ENCODE assay signal across 8 mouse cellular contexts in genomic region chr4:155189711-155190139, GRCm38 (mm10). TPM values are rescaled to one million over a fixed set of nuclear protein-coding genes. Genes with fewer than 3 reads are reported as not detected.
DNase-seq lines count a peak whose midpoint lies in the region; ATAC-seq and TF ChIP-seq lines count a peak whose summit lies in the region.

No protein-coding gene starts in this region.

- TF ChIP-seq POLR2A in lung, adult 2 months (IDR thresholded peaks at IDR 0.05; ENCODE audit: borderline replicate concordance, extremely low read depth, low read depth, low read length): no peak

- ATAC-seq in heart, embryonic 16.5 days (replicated peaks; ENCODE audit: extremely low read depth, insufficient read depth, low FRiP score): peak; percentile 35; the same call in 1 of the 2 replicates

- 0 out of 2 replicates have a peak overlapping the region, but pooled peaks have one; percentile 4 for H3K4me2 ChIP-seq in heart, embryonic 16.5 days (ENCODE audit: low read depth, low read length)

- H3K4me3 ChIP-seq in heart, embryonic 16.5 days (ENCODE audit: low read length): no peak overlapping the region
- H3K4me3 ChIP-seq in lung, adult 2 months (replicated peaks; ENCODE audit: extremely low read depth, low read depth, low read length): no peak overlapping the region

- WGBS in heart, embryonic 16.5 days: 19% methylated on average over 4 of the region's 4 CpGs
- WGBS in lung, adult 2 months: 12% methylated on average over 4 of the region's 4 CpGs

- H3K36me3 ChIP-seq in heart, embryonic 16.5 days (ENCODE audit: control insufficient read depth, insufficient read depth): no peaks in the 10 kb centered on the region

- H3K4me1 ChIP-seq in heart, embryonic 16.5 days (ENCODE audit: control insufficient read depth, insufficient read depth, low read length): peaks cover 70% of the 10 kb centered on the region
- H3K4me1 ChIP-seq in lung, adult 2 months (ENCODE audit: control insufficient read depth, insufficient read depth, low read length): peaks cover 75% of the 10 kb centered on the region

- H3K27me3 ChIP-seq in heart, embryonic 16.5 days (ENCODE audit: control insufficient read depth, insufficient read depth, low read length): no peaks in the 10 kb centered on the region

- H3K27ac ChIP-seq in heart, embryonic 16.5 days (ENCODE audit: low read length): 0 out of 2 replicates have a peak overlapping the region, but pooled peaks have one; percentile 11

- H3K9ac ChIP-seq in heart, embryonic 16.5 days (ENCODE audit: low read length): peak overlapping the region; percentile 3; the same call in 1 of the 2 replicates

- intact Hi-C loops in left cerebral cortex, postnatal 36 days (cut with DNase I): no loop called here
- intact Hi-C loops in left cerebral cortex, postnatal 14 days (cut with DNase I): no loop called here

- TF ChIP-seq CTCF in lung, adult 2 months (IDR thresholded peaks at IDR 0.05; ENCODE audit: insufficient read depth, low read length): peak; percentile 67

- peak; percentile 56 for DNase-seq in adrenal gland, postnatal 10 days
- DNase-seq in adrenal gland, postnatal 4 days (ENCODE audit: low spot score in 2 of 2): no peak
- peak; percentile 70 for DNase-seq in MN1 (ENCODE audit: low spot score)
- DNase-seq in lung, adult 2 months: no peak
- DNase-seq in adipocyte (ENCODE audit: low spot score): no peak
- no peak for DNase-seq in left cerebral cortex, postnatal 36 days (ENCODE audit: low spot score in 2 of 2)
- DNase-seq in left cerebral cortex, postnatal 14 days (ENCODE audit: low spot score in 2 of 2): no peak

- H3K9me3 ChIP-seq in heart, embryonic 16.5 days (replicated peaks; ENCODE audit: control insufficient read depth, low read length): no peaks in the 10 kb centered on the region

RNA-seq across cellular contexts. Expression of gene Ski, which starts 32.7 kb away (rescaled TPM):
- 10 to 100 TPM; 65.3 to 80.4 TPM for total RNA-seq in adrenal gland, postnatal 10 days (2021)
- total RNA-seq in adrenal gland, postnatal 4 days (2021): 100 to 1,000 TPM; 106 to 111 TPM
- 12.1 and 12.3 TPM in 2 replicates for polyA plus RNA-seq in heart, embryonic 16.5 days (2015; fragmentation: Nextera tagmentation; extraction: Ambion mirVana)
- polyA plus RNA-seq in lung, adult 2 months (2012; rRNA removed): 105 and 115 TPM in 2 replicates
- 100 to 1,000 TPM; 113 to 119 TPM for total RNA-seq in left cerebral cortex, postnatal 36 days (2021)
- total RNA-seq in left cerebral cortex, postnatal 14 days (2021): 100 to 1,000 TPM; 110 to 111 TPM

RNA-seq across cellular contexts. Expression of gene Faap20, which starts 59.9 kb away (rescaled TPM):
- total RNA-seq in adrenal gland, postnatal 10 days (2021): 10 to 100 TPM; 41.1 to 47.3 TPM
- 10 to 100 TPM; 54.9 to 56.3 TPM for total RNA-seq in adrenal gland, postnatal 4 days (2021)
- 68.4 and 73.8 TPM in 2 replicates for polyA plus RNA-seq in heart, embryonic 16.5 days (2015; fragmentation: Nextera tagmentation; extraction: Ambion mirVana)
- polyA plus RNA-seq in lung, adult 2 months (2012; rRNA removed): 56.7 and 59.3 TPM in 2 replicates
- total RNA-seq in left cerebral cortex, postnatal 36 days (2021): 10 to 100 TPM; 26.0 to 28.0 TPM
- total RNA-seq in left cerebral cortex, postnatal 14 days (2021): 10 to 100 TPM; 22.6 to 27.0 TPM

Comparison
In these comparisons a context has a peak if more than half of its experiments do, and no peak if none do; other contexts are left out.
1. DNase-seq: peak in adrenal gland, postnatal 10 days (single experiment) and MN1 (single experiment); none in adrenal gland, postnatal 4 days (0 of 2), lung, adult 2 months (single experiment), adipocyte (single experiment), left cerebral cortex, postnatal 36 days (0 of 2) and left cerebral cortex, postnatal 14 days (0 of 2).